ENCODE assay signal across 9 mouse cellular contexts in genomic region chr2:130496037-130496436, GRCm38 (mm10). TPM values are rescaled to one million over a fixed set of nuclear protein-coding genes. Genes with fewer than 3 reads are reported as not detected.
DNase-seq lines count a peak whose midpoint lies in the region; ATAC-seq and TF ChIP-seq lines count a peak whose summit lies in the region.
"Had no signal": no experiment of that assay in that cellular context is flagged by ENCODE, and none has a peak within 500 bp of the region (broad histone marks: within the 10 kb centered on the region; RNA-seq: fewer than 3 reads in every experiment).

No protein-coding gene starts in this region.

- no peak overlapping the region for H3K4me2 ChIP-seq in embryonic facial prominence, embryonic 15.5 days (replicated peaks)
- no peak overlapping the region; the same call in 1 of the 2 replicates for H3K4me2 ChIP-seq in heart, embryonic 16.5 days (ENCODE audit: low read depth, low read length)
- H3K4me2 ChIP-seq in neural tube, embryonic 14.5 days (ENCODE audit: low read depth, low read length): no peak overlapping the region; the same call in 1 of the 2 replicates
- no peak overlapping the region for H3K4me2 ChIP-seq in liver, embryonic 11.5 days
- H3K4me2 ChIP-seq: limb, embryonic 12.5 days had no signal

- H3K4me1 ChIP-seq in embryonic facial prominence, embryonic 15.5 days: no peaks in the 10 kb centered on the region
- H3K4me1 ChIP-seq in heart, embryonic 16.5 days (ENCODE audit: control insufficient read depth, insufficient read depth, low read length): peaks cover 38% of the 10 kb centered on the region
- H3K4me1 ChIP-seq in neural tube, embryonic 14.5 days (ENCODE audit: control insufficient read depth, insufficient read depth, low read length): peaks cover 3% of the 10 kb centered on the region; the same call in 1 of the 2 replicates
- H3K4me1 ChIP-seq in liver, embryonic 11.5 days (replicated peaks; ENCODE audit: control insufficient read depth, insufficient read depth, low read length): no peaks in the 10 kb centered on the region; the same call in 1 of the 2 replicates

- 0 out of 2 replicates have a peak, but pooled peaks have one; percentile 29 for ATAC-seq in embryonic facial prominence, embryonic 15.5 days (ENCODE audit: insufficient number of reproducible peaks, low FRiP score, low TSS enrichment, low read depth)
- ATAC-seq in heart, embryonic 16.5 days (replicated peaks; ENCODE audit: extremely low read depth, insufficient read depth, low FRiP score): 0 out of 2 replicates have a peak, but pooled peaks have one; percentile 33
- ATAC-seq in neural tube, embryonic 14.5 days (ENCODE audit: low read depth): peak; percentile 89
- no peak for ATAC-seq in liver, embryonic 11.5 days (replicated peaks; ENCODE audit: low FRiP score)

- H3K27me3 ChIP-seq in embryonic facial prominence, embryonic 15.5 days: no peaks in the 10 kb centered on the region
- H3K27me3 ChIP-seq in heart, embryonic 16.5 days (ENCODE audit: control insufficient read depth, insufficient read depth, low read length): no peaks in the 10 kb centered on the region
- H3K27me3 ChIP-seq in neural tube, embryonic 14.5 days (ENCODE audit: control insufficient read depth, insufficient read depth, low read length): no peaks in the 10 kb centered on the region
- H3K27me3 ChIP-seq in liver, embryonic 11.5 days (replicated peaks; ENCODE audit: control insufficient read depth, insufficient read depth, low read length): no peaks in the 10 kb centered on the region
- H3K27me3 ChIP-seq: limb, embryonic 12.5 days had no signal

- WGBS in embryonic facial prominence, embryonic 15.5 days: 50% methylated on average over 6 of the region's 6 CpGs
- WGBS in heart, embryonic 16.5 days: 36% methylated on average over 6 of the region's 6 CpGs
- WGBS in neural tube, embryonic 14.5 days: 6% methylated on average over 6 of the region's 6 CpGs
- WGBS in liver, embryonic 11.5 days: 65% methylated on average over 6 of the region's 6 CpGs

- no peak for TF ChIP-seq CTCF in left cerebral cortex, adult 2 months (IDR thresholded peaks at IDR 0.05)

- no peak overlapping the region for H3K4me3 ChIP-seq in embryonic facial prominence, embryonic 15.5 days (replicated peaks)
- no peak overlapping the region for H3K4me3 ChIP-seq in heart, embryonic 16.5 days (ENCODE audit: low read length)
- H3K4me3 ChIP-seq in left cerebral cortex, adult 2 months: no peak overlapping the region
- no peak overlapping the region for H3K4me3 ChIP-seq in neural tube, embryonic 14.5 days (ENCODE audit: low read depth, low read length)
- H3K4me3 ChIP-seq in liver, embryonic 11.5 days (ENCODE audit: low read depth, low read length): no peak overlapping the region
- H3K4me3 ChIP-seq: limb, embryonic 12.5 days had no signal

- no peak overlapping the region for H3K9ac ChIP-seq in embryonic facial prominence, embryonic 15.5 days
- 0 out of 2 replicates have a peak overlapping the region, but pooled peaks have one; percentile 42 for H3K9ac ChIP-seq in heart, embryonic 16.5 days (ENCODE audit: low read length)
- H3K9ac ChIP-seq in neural tube, embryonic 14.5 days (replicated peaks; ENCODE audit: low read depth, low read length): no peak overlapping the region; the same call in 1 of the 2 replicates
- H3K9ac ChIP-seq in liver, embryonic 11.5 days (ENCODE audit: low read depth, low read length): no peak overlapping the region
- H3K9ac ChIP-seq: limb, embryonic 12.5 days had no signal

- DNase-seq in right cerebral cortex, adult 18-20 months: peak; percentile 68
- DNase-seq in right cerebral cortex, postnatal 14 days: no peak
- DNase-seq in left cerebral cortex, adult 2 months (ENCODE audit: extremely low spot score in 1 of 2, low spot score in 2 of 2): peak; percentile 17 to 29
- no peak for DNase-seq in liver, embryonic 11.5 days (ENCODE audit: low spot score)
- no peak for DNase-seq in thymus, adult 18-20 months

- H3K9me3 ChIP-seq in embryonic facial prominence, embryonic 15.5 days (replicated peaks): no peaks in the 10 kb centered on the region
- no peaks in the 10 kb centered on the region for H3K9me3 ChIP-seq in heart, embryonic 16.5 days (replicated peaks; ENCODE audit: control insufficient read depth, low read length)
- no peaks in the 10 kb centered on the region for H3K9me3 ChIP-seq in neural tube, embryonic 14.5 days (ENCODE audit: control insufficient read depth, low read length)
- no peaks in the 10 kb centered on the region for H3K9me3 ChIP-seq in liver, embryonic 11.5 days (ENCODE audit: control insufficient read depth, low read length)

- intact Hi-C loops in left cerebral cortex, adult 2 months (cut with DNase I): no loop called here

- no peak overlapping the region for H3K27ac ChIP-seq in embryonic facial prominence, embryonic 15.5 days (replicated peaks)
- 0 out of 2 replicates have a peak overlapping the region, but pooled peaks have one; percentile 19 for H3K27ac ChIP-seq in heart, embryonic 16.5 days (ENCODE audit: low read length)
- peak overlapping the region; percentile 61 for H3K27ac ChIP-seq in left cerebral cortex, adult 2 months
- no peak overlapping the region for H3K27ac ChIP-seq in neural tube, embryonic 14.5 days (ENCODE audit: low read depth, low read length)
- H3K27ac ChIP-seq in liver, embryonic 11.5 days (ENCODE audit: low read depth, low read length): no peak overlapping the region
- H3K27ac ChIP-seq: limb, embryonic 12.5 days had no signal

- no peaks in the 10 kb centered on the region for H3K36me3 ChIP-seq in embryonic facial prominence, embryonic 15.5 days
- H3K36me3 ChIP-seq in heart, embryonic 16.5 days (ENCODE audit: control insufficient read depth, insufficient read depth): no peaks in the 10 kb centered on the region
- no peaks in the 10 kb centered on the region for H3K36me3 ChIP-seq in neural tube, embryonic 14.5 days (ENCODE audit: control insufficient read depth, insufficient read depth, low read length)
- no peaks in the 10 kb centered on the region for H3K36me3 ChIP-seq in liver, embryonic 11.5 days (ENCODE audit: control insufficient read depth, insufficient read depth, low read length)
- H3K36me3 ChIP-seq: limb, embryonic 12.5 days had no signal

RNA-seq across cellular contexts. Expression of gene Ptpra, which starts 46.0 kb away (rescaled TPM):
- 108 TPM in 2 replicates for polyA plus RNA-seq in embryonic facial prominence, embryonic 15.5 days (2015; fragmentation: Nextera tagmentation; extraction: Ambion mirVana)
- 70.5 and 71.8 TPM in 2 replicates for polyA plus RNA-seq in heart, embryonic 16.5 days (2015; fragmentation: Nextera tagmentation; extraction: Ambion mirVana)
- total RNA-seq in left cerebral cortex, adult 2 months (2021): 100 to 1,000 TPM; 221 to 237 TPM
- 164 and 165 TPM in 2 replicates for polyA plus RNA-seq in neural tube, embryonic 14.5 days (2014; fragmentation: Nextera tagmentation; extraction: Ambion mirVana)
- 66.2 and 69.7 TPM in 2 replicates for polyA plus RNA-seq in liver, embryonic 11.5 days (2014; fragmentation: Nextera tagmentation; extraction: Ambion mirVana)

Comparison
In these comparisons a context has a peak if more than half of its experiments do, and no peak if none do; other contexts are left out.
1. DNase-seq: peak in right cerebral cortex, adult 18-20 months (single experiment) and left cerebral cortex, adult 2 months (2 of 2); none in right cerebral cortex, postnatal 14 days (single experiment), liver, embryonic 11.5 days (single experiment) and thymus, adult 18-20 months (0 of 2).
2. H3K27ac ChIP-seq: peak in heart, embryonic 16.5 days (single experiment) and left cerebral cortex, adult 2 months (single experiment); none in embryonic facial prominence, embryonic 15.5 days (single experiment), neural tube, embryonic 14.5 days (single experiment) and liver, embryonic 11.5 days (single experiment).